Mouse (Mus musculus) layer of hippocampus, adult 18-20 months (tissue): ENCODE measurements around the gene Cul4b. TPM values are rescaled to one million over a fixed set of nuclear protein-coding genes. Genes with fewer than 3 reads are reported as not detected.

ENCODE experiments used
- total RNA-seq, 2 experiments: library from RNA; stranded (reverse); gene quantifications; 2 replicates each; pipeline ENCODE4 v1.2.3; 2021

The Cul4b gene
- total RNA-seq, 2 experiments from 2014 or later: 32.5 to 33.9 TPM

Other genes starting within 250 kb of the Cul4b start
- 10 to 100 TPM; 70.4 to 72.0 TPM for gene Lamp2, start 119.7 kb downstream of the Cul4b start, total RNA-seq
- gene Mcts1, start 24.4 kb upstream of the Cul4b start, total RNA-seq: 10 to 100 TPM; 76.1 to 83.8 TPM
- 10 to 100 TPM; 24.4 to 24.8 TPM for gene C1galt1c1, start 58.9 kb upstream of the Cul4b start, total RNA-seq
- not detected for gene 6030498E09Rik, start 196.5 kb upstream of the Cul4b start, total RNA-seq